Mouse (Mus musculus): Measurements from ENCODE around the gene Mmp14.

DNA sequence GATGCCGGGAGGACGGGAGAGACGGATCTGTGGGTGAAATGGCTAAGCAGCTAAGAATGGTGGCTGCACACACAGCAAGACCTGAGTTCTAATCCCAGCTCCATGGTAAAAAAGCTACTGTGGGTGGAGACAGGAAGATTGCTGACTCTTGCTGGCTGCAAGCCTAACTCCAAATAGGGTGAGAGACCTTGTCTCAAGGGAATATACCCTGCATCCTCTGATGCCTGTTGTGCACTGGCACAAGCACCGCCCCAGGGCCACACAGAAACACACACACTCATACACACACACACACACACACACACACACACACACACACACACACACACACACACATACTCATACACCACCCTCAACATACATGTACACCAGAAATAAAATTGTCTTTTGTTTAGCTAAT lies 14.6 kb upstream of the Mmp14 start:
- TF ChIP-seq CTCF (IDR thresholded peaks at IDR 0.05; ENCODE audit: low read depth, low read length) = no peak
- no peak for TF ChIP-seq TAL1 (conservative IDR thresholded peaks at IDR 0.05; ENCODE audit: low read depth, low read length)
- TF ChIP-seq POLR2AphosphoS5 (IDR thresholded peaks at IDR 0.05; ENCODE audit: insufficient replicate concordance, low read depth, low read length) = no peak
